Comparison of ENCODE assay signal across 19 mouse cellular contexts in the genomic region with DNA sequence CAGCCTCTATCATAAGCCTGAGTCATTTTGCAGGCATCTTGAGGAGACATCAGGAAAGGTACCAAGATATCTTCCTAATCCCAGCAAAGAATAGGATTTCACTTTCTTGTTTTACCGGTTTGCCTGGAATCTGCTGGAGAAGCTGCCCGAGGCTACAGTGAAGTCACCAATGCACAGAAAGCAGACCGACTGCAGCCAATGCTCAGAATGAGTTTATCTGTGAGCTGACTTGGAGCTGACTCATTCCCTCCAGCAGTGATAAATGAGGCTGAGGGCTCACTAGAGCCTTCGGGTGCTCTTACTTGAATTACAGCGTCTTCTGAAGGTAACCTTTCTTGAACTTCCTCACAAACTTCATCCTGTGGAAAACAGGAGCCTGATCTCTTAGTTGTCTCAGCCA. TPM values are rescaled to one million over a fixed set of nuclear protein-coding genes. Genes with fewer than 3 reads are reported as not detected.
A peak's percentile ranks its signal among the peaks of the same experiment; 100 is the strongest.
DNase-seq lines count a peak whose midpoint lies in the region; ATAC-seq and TF ChIP-seq lines count a peak whose summit lies in the region.
"Had no signal": no experiment of that assay in that cellular context is flagged by ENCODE, and none has a peak within 500 bp of the region (broad histone marks: within the 10 kb centered on the region; RNA-seq: fewer than 3 reads in every experiment).

No protein-coding gene starts in this region.

- no peak for ATAC-seq in embryonic facial prominence, embryonic 11.5 days (replicated peaks; ENCODE audit: insufficient number of reproducible peaks, low FRiP score, low TSS enrichment, low read depth)
- peak; percentile 44; the same call in 1 of the 2 replicates for ATAC-seq in embryonic facial prominence, embryonic 14.5 days (ENCODE audit: low read depth)
- ATAC-seq: forebrain, embryonic 13.5 days; midbrain, embryonic 15.5 days had no signal

- intact Hi-C loops in heart, adult 2 months (cut with DNase I) = no loop called here

- no peaks in the 10 kb centered on the region for H3K4me1 ChIP-seq in embryonic facial prominence, embryonic 11.5 days (ENCODE audit: control insufficient read depth, insufficient read depth, low read length)
- H3K4me1 ChIP-seq in embryonic facial prominence, embryonic 10.5 days = peaks cover 10% of the 10 kb centered on the region
- H3K4me1 ChIP-seq in MEL (ENCODE audit: control insufficient read depth in 1 of 2, insufficient read depth in 2 of 2, low read length in 2 of 2) = peaks cover 3 to 8% of the 10 kb centered on the region in 2 experiments; a peak in 2 of 4 replicates
- 0 out of 2 replicates have a peak, but pooled peaks cover 5% of the 10 kb centered on the region for H3K4me1 ChIP-seq in embryonic facial prominence, embryonic 14.5 days (ENCODE audit: control insufficient read depth, insufficient read depth, low read length)
- H3K4me1 ChIP-seq in heart, adult 2 months (ENCODE audit: control insufficient read depth, insufficient read depth, low read length) = no peaks in the 10 kb centered on the region
- H3K4me1 ChIP-seq: forebrain, embryonic 13.5 days; hindbrain, embryonic 12.5 days; liver, embryonic 13.5 days; lung, embryonic 15.5 days; midbrain, embryonic 15.5 days had no signal

- no peak for TF ChIP-seq CTCF in MEL (IDR thresholded peaks at IDR 0.05 in 2 of 3, conservative IDR thresholded peaks at IDR 0.05 in 1 of 3; ENCODE audit: control insufficient read depth in 1 of 3, insufficient read depth in 1 of 3, low read depth in 2 of 3, low read length in 3 of 3, poor library complexity in 1 of 3, severe bottlenecking in 1 of 3)
- TF ChIP-seq CTCF in heart, adult 2 months (IDR thresholded peaks at IDR 0.05) = no peak

- H3K4me2 ChIP-seq in embryonic facial prominence, embryonic 11.5 days (ENCODE audit: low read depth, low read length) = no peak overlapping the region
- no peak overlapping the region for H3K4me2 ChIP-seq in embryonic facial prominence, embryonic 14.5 days (ENCODE audit: low read depth, low read length)
- H3K4me2 ChIP-seq: forebrain, embryonic 13.5 days; hindbrain, embryonic 12.5 days; liver, embryonic 13.5 days; lung, embryonic 15.5 days; midbrain, embryonic 15.5 days had no signal

- H3K27me3 ChIP-seq in embryonic facial prominence, embryonic 11.5 days (ENCODE audit: control insufficient read depth, insufficient read depth, low read length) = no peaks in the 10 kb centered on the region
- no peaks in the 10 kb centered on the region for H3K27me3 ChIP-seq in embryonic facial prominence, embryonic 10.5 days (replicated peaks; ENCODE audit: low read depth, poor library complexity, severe bottlenecking)
- H3K27me3 ChIP-seq in MEL (ENCODE audit: control insufficient read depth in 1 of 2, insufficient read depth in 2 of 2, low read length in 2 of 2) = no peaks in the 10 kb centered on the region; a peak in 1 of 4 replicates
- H3K27me3 ChIP-seq in embryonic facial prominence, embryonic 14.5 days (replicated peaks; ENCODE audit: control insufficient read depth, insufficient read depth, low read length) = no peaks in the 10 kb centered on the region
- H3K27me3 ChIP-seq in heart, adult 2 months (ENCODE audit: control insufficient read depth, insufficient read depth, low read length) = no peaks in the 10 kb centered on the region
- H3K27me3 ChIP-seq: forebrain, embryonic 13.5 days; hindbrain, embryonic 12.5 days; liver, embryonic 13.5 days; lung, embryonic 15.5 days; midbrain, embryonic 15.5 days had no signal

- no peaks in the 10 kb centered on the region for H3K9me3 ChIP-seq in embryonic facial prominence, embryonic 11.5 days (replicated peaks; ENCODE audit: control insufficient read depth, low read length)
- H3K9me3 ChIP-seq in embryonic facial prominence, embryonic 10.5 days = no peaks in the 10 kb centered on the region
- H3K9me3 ChIP-seq in MEL (replicated peaks; ENCODE audit: insufficient read depth, low read length) = no peaks in the 10 kb centered on the region
- H3K9me3 ChIP-seq in embryonic facial prominence, embryonic 14.5 days (ENCODE audit: control insufficient read depth, low read length) = no peaks in the 10 kb centered on the region
- H3K9me3 ChIP-seq: forebrain, embryonic 13.5 days; hindbrain, embryonic 12.5 days; liver, embryonic 13.5 days; lung, embryonic 15.5 days; midbrain, embryonic 15.5 days had no signal

- no peak overlapping the region for H3K4me3 ChIP-seq in embryonic facial prominence, embryonic 11.5 days (ENCODE audit: low read depth, low read length)
- no peak overlapping the region for H3K4me3 ChIP-seq in embryonic facial prominence, embryonic 10.5 days
- no peak overlapping the region for H3K4me3 ChIP-seq in MEL (ENCODE audit: control insufficient read depth in 1 of 2, insufficient read depth in 1 of 2, low read depth in 2 of 2, low read length in 2 of 2)
- no peak overlapping the region for H3K4me3 ChIP-seq in embryonic facial prominence, embryonic 14.5 days (ENCODE audit: low read depth, low read length)
- H3K4me3 ChIP-seq in heart, adult 2 months = no peak overlapping the region
- H3K4me3 ChIP-seq: forebrain, embryonic 13.5 days; hindbrain, embryonic 12.5 days; left cerebral cortex, adult 2 months; liver, embryonic 13.5 days; lung, embryonic 15.5 days; midbrain, embryonic 15.5 days had no signal

- DNase-seq in embryonic facial prominence, embryonic 11.5 days (ENCODE audit: low spot score) = peak; percentile 38
- no peak for DNase-seq in embryonic facial prominence, embryonic 10.5 days (ENCODE audit: low spot score)
- DNase-seq in 3T3-L1 (ENCODE audit: low read depth, low spot score) (peak; percentile 90), MEL (ENCODE audit: low read depth, low spot score) (peak; percentile 41)
- DNase-seq in embryonic facial prominence, embryonic 14.5 days (ENCODE audit: low spot score) = peak; percentile 63
- DNase-seq in heart, adult 2 months = no peak
- no peak for DNase-seq in layer of hippocampus, postnatal 36 days
- DNase-seq: cerebellum, adult 11-12 months; cerebellum, postnatal 36 days; kidney, adult 11 months; kidney, postnatal 14 days; liver, embryonic 13.5 days; right cerebral cortex, adult 18-20 months; thymus, adult 2 months had no signal

- TF ChIP-seq EP300 in MEL (IDR thresholded peaks at IDR 0.05; ENCODE audit: low read depth in 1 of 2, low read length in 2 of 2) = peak in 1 of 2 experiments; percentile 49; a peak in 2 of 4 replicates
- no peak for TF ChIP-seq EP300 in heart, adult 2 months (IDR thresholded peaks at IDR 0.05; ENCODE audit: insufficient read depth, low read depth, low read length)

- H3K79me2 ChIP-seq in MEL (ENCODE audit: control insufficient read depth, insufficient read depth, low read length, poor library complexity) = no peaks in the 10 kb centered on the region
- H3K79me2 ChIP-seq in heart, adult 2 months (replicated peaks; ENCODE audit: control insufficient read depth, insufficient read depth, low read length) = no peaks in the 10 kb centered on the region

- WGBS in embryonic facial prominence, embryonic 11.5 days = 49% methylated on average over 5 of the region's 5 CpGs
- WGBS in embryonic facial prominence, embryonic 10.5 days = 50% methylated on average over 5 of the region's 5 CpGs
- 42% methylated on average over 5 of the region's 5 CpGs for WGBS in embryonic facial prominence, embryonic 14.5 days
- 12% methylated on average over 5 of the region's 5 CpGs for WGBS in heart, adult 2 months

- no peak overlapping the region for H3K27ac ChIP-seq in embryonic facial prominence, embryonic 11.5 days (replicated peaks; ENCODE audit: low read depth, low read length)
- no peak overlapping the region for H3K27ac ChIP-seq in embryonic facial prominence, embryonic 10.5 days (replicated peaks)
- no peak overlapping the region for H3K27ac ChIP-seq in MEL (ENCODE audit: control insufficient read depth, low read depth, low read length)
- no peak overlapping the region for H3K27ac ChIP-seq in embryonic facial prominence, embryonic 14.5 days (replicated peaks; ENCODE audit: low read depth, low read length)
- no peak overlapping the region for H3K27ac ChIP-seq in heart, adult 2 months
- H3K27ac ChIP-seq: forebrain, embryonic 13.5 days; hindbrain, embryonic 12.5 days; left cerebral cortex, adult 2 months; liver, embryonic 13.5 days; lung, embryonic 15.5 days; midbrain, embryonic 15.5 days had no signal

- TF ChIP-seq RAD21 in MEL (IDR thresholded peaks at IDR 0.05; ENCODE audit: low read depth, low read length) = no peak

- H3K9ac ChIP-seq in embryonic facial prominence, embryonic 11.5 days (replicated peaks; ENCODE audit: low read length) = no peak overlapping the region
- H3K9ac ChIP-seq in MEL (ENCODE audit: control insufficient read depth, low read depth, low read length, poor library complexity, severe bottlenecking) = no peak overlapping the region
- no peak overlapping the region for H3K9ac ChIP-seq in embryonic facial prominence, embryonic 14.5 days (ENCODE audit: low read depth, low read length)
- H3K9ac ChIP-seq in heart, adult 2 months (ENCODE audit: low read depth, low read length) = no peak overlapping the region
- H3K9ac ChIP-seq: forebrain, embryonic 13.5 days; hindbrain, embryonic 12.5 days; liver, embryonic 13.5 days; lung, embryonic 15.5 days; midbrain, embryonic 15.5 days had no signal

- no peak for TF ChIP-seq POLR2A in MEL (IDR thresholded peaks at IDR 0.05; ENCODE audit: control insufficient read depth in 1 of 2, insufficient read depth in 1 of 2, low read depth in 1 of 2, low read length in 2 of 2, poor library complexity in 1 of 2)
- TF ChIP-seq POLR2A in heart, adult 2 months (IDR thresholded peaks at IDR 0.05; ENCODE audit: insufficient read depth, low read depth, low read length) = no peak

- no peaks in the 10 kb centered on the region for H3K36me3 ChIP-seq in embryonic facial prominence, embryonic 11.5 days (replicated peaks; ENCODE audit: control insufficient read depth, insufficient read depth, low read depth, low read length)
- no peaks in the 10 kb centered on the region for H3K36me3 ChIP-seq in embryonic facial prominence, embryonic 10.5 days (replicated peaks)
- H3K36me3 ChIP-seq in MEL (ENCODE audit: control insufficient read depth in 1 of 2, insufficient read depth in 2 of 2, low read length in 2 of 2) = no peaks in the 10 kb centered on the region; a peak in 2 of 4 replicates
- no peaks in the 10 kb centered on the region for H3K36me3 ChIP-seq in embryonic facial prominence, embryonic 14.5 days (ENCODE audit: control insufficient read depth, insufficient read depth, low read length)
- H3K36me3 ChIP-seq in heart, adult 2 months (ENCODE audit: control insufficient read depth, insufficient read depth, low read length) = no peaks in the 10 kb centered on the region
- H3K36me3 ChIP-seq: hindbrain, embryonic 12.5 days; liver, embryonic 13.5 days; lung, embryonic 15.5 days; midbrain, embryonic 15.5 days had no signal

RNA-seq across cellular contexts. Expression of gene Zwint, which starts 20.5 kb away (rescaled TPM):
- 416 and 421 TPM in 2 replicates for polyA plus RNA-seq in embryonic facial prominence, embryonic 11.5 days (2014; fragmentation: Nextera tagmentation; extraction: Ambion mirVana)
- 366 and 368 TPM in 2 replicates for polyA plus RNA-seq in embryonic facial prominence, embryonic 10.5 days (2016; fragmentation: Nextera tagmentation; extraction: Ambion mirVana)
- 170 and 191 TPM in 2 replicates for total RNA-seq in MEL (2012; rRNA removed)
- 100 to 1,000 TPM; 214 to 555 TPM for polyA plus RNA-seq in MEL (2012; ENCODE audit: insufficient read depth in 1 of 2, insufficient read length in 2 of 2, low read depth in 1 of 2, low replicate concordance in 2 of 2, missing spikeins in 1 of 2)
- polyA plus RNA-seq in embryonic facial prominence, embryonic 14.5 days (2014; fragmentation: Nextera tagmentation; extraction: Ambion mirVana) = 214 and 243 TPM in 2 replicates
- 10 to 100 TPM; 41.2 to 47.6 TPM for total RNA-seq in heart, adult 2 months (2021)
- 53.2 and 99.5 TPM in 2 replicates for polyA plus RNA-seq in heart, adult 2 months (2012; rRNA removed)
- 100 to 1,000 TPM; 639 to 717 TPM for total RNA-seq in layer of hippocampus, postnatal 36 days (2021)

Comparison
In these comparisons a context has a peak if more than half of its experiments do, and no peak if none do; other contexts are left out.
1. DNase-seq: peak in embryonic facial prominence, embryonic 11.5 days (single experiment), 3T3-L1 (single experiment), MEL (single experiment) and embryonic facial prominence, embryonic 14.5 days (single experiment); none in embryonic facial prominence, embryonic 10.5 days (single experiment), heart, adult 2 months (0 of 2) and layer of hippocampus, postnatal 36 days (0 of 2).